Mouse (Mus musculus) left cerebral cortex, postnatal 14 days (tissue): ENCODE data around the gene Pxmp4. TPM values are rescaled to one million over a fixed set of nuclear protein-coding genes. Genes with fewer than 3 reads are reported as not detected.

ENCODE experiments used
- DNase-seq, 2 experiments: peaks; one replicate each; pipeline ENCODE4 v3.0.0; 2021 to 2022; ENCODE audit warnings: low spot score in 2 of 2, mixed read lengths in 1 of 2
- intact Hi-C: fragments of 180-260 bp; cut with DNase I; formaldehyde crosslinking; loops from one replicate; pipeline ENCODE4 v1.15.1; 2025
- total RNA-seq, 2 experiments: library from RNA; stranded (reverse); gene quantifications; 2 replicates each; pipeline ENCODE4 v1.2.3; 2021

The Pxmp4 gene
- total RNA-seq, 2 experiments from 2014 or later, result 16.1 to 16.8 TPM

- no peak for DNase-seq
- intact Hi-C loops, result loop anchor here (5.0 kb wide), 1 partner anchor 58 kb away; the partner anchor contains the start of gene Necab3
Measured at GRCm38 (mm10) chr2:154614841-154615576, 11.5 kb upstream of the Pxmp4 start.

GRCm38 (mm10) chr2:154613118-154614115 is 9.9 kb upstream of the Pxmp4 start, which contains the start of the genes Zfp341 and 4930519P11Rik:
Gene Zfp341 (plus strand): TSS chr2:154613297.
Gene 4930519P11Rik (minus strand): TSS chr2:154613437.
- intact Hi-C loops, result loop anchor here (2.0 to 5.0 kb wide), 2 partner anchors 56 to 197 kb away; partner anchors contain the start of gene Necab3
- peak; percentile 89 to 90 for DNase-seq

DNA sequence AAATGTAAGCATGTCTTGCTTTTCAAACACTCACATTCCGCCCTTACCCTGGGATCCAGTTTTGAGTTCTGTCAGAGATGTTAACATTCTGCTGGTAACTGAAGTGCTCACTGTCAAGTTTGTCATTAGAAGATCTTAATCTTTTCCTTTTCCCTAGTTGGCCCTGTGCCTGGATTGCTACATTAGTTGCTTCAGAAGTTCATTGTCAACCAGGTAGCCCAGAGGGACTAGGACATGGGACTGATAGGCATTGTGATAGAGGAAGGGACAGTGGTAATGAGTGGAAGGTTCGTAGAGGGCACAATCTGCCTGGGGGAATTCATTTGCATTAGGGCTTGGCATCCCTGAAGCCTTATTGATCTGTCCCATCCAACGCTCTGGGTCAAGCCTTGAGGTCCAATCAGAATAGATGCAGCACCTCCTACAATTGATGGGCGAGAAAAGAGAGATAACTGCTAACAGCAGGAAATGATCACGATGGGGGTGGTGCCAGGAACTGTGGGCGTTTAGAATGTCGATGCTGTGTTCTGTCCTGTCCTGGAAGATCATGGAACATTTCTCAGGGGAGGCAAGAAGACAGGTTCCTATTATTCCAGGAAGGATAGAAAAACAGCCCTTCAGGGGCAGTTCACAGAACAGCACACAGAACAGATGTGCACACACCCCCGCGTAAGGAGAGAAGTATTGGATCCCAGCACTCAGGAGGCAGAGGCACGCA is 5.7 kb upstream of the Pxmp4 start:
- intact Hi-C loops, result no loop called here

DNA sequence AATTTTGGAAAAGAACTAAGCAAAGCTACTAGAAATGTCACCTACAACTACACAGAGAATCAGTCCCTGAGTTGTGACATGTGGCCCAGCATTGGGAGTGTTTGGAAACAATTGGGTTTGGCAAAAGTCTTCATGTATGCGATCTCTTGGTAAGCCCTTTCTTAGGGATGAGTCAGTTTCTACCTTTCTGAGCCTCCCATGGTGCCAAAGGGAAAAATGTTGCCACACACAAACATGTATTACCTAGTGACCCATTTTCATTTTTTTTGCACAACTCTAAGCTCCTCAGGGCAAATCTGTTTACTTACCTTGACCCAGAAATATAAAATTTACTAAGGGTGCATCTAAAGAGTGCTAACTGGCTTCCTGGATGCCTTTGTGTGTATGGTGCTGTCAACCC is 3.5 kb upstream of the Pxmp4 start:
- no peak for DNase-seq
- intact Hi-C loops, result no loop called here

More for the DNA sequence above, 5.7 kb upstream of the Pxmp4 start:
- DNase-seq, result no peak

GRCm38 (mm10) chr2:154604156-154604555 is 648 bp upstream of the Pxmp4 start:
- DNase-seq, result no peak
- intact Hi-C loops, result no loop called here

GRCm38 (mm10) chr2:154603007-154603637 is 386 bp downstream of the Pxmp4 start:
- no peak for DNase-seq
- intact Hi-C loops, result no loop called here

GRCm38 (mm10) chr2:154601324-154601723 is 2.2 kb downstream of the Pxmp4 start:
- no peak for DNase-seq
- intact Hi-C loops, result no loop called here

DNA sequence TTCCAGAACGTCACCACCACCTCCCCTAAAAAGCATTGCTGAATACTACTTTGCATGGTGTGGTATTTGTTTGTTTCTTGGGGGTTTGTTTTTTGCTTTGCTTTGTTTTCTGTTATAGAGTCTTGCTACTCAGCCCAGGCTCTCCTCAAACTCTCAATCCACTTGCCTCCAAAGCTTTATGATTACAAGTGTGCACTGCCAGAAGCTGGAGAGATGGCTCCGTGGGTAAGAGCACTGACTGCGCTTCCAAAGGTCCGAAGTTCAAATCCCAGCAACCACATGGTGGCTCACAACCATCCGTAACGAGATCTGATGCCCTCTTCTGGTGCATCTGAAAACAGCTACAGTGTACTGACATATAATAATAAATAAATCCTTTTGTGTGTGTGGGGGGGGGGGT is 2.9 kb downstream of the Pxmp4 start:
- intact Hi-C loops, result no loop called here

GRCm38 (mm10) chr2:154597399-154597798 is 6.1 kb downstream of the Pxmp4 start:
- DNase-seq, result no peak
- intact Hi-C loops, result no loop called here

More for the DNA sequence above, 2.9 kb downstream of the Pxmp4 start:
- no peak for DNase-seq

DNA sequence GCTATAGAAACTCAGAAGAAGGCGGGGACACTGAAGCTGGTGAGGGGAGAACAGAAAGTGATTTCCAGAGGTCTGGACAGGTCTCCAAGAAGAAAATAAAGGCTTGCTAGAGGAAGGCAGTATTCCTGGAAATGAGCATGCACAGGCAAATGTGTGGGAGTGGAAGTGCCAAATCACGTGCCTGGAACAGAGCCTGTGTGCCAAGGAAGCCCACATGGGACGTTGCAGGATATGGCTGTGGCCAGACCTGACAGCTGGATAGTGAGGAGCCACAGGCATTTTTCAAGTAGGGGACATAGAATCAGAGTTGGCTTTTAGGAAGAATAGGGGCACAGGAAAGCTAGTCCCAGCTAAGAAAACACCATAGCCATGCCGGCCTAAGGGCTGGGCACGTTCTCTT is 7.7 kb downstream of the Pxmp4 start:
- peak in 1 of 2 experiments; percentile 41 for DNase-seq
- intact Hi-C loops, result no loop called here

- no peak for DNase-seq
- intact Hi-C loops, result no loop called here
Measured at GRCm38 (mm10) chr2:154593025-154593424, 10.5 kb downstream of the Pxmp4 start.

GRCm38 (mm10) chr2:154591239-154591638 is 12.3 kb downstream of the Pxmp4 start:
- DNase-seq, result no peak

GRCm38 (mm10) chr2:154589051-154589450 is 14.5 kb downstream of the Pxmp4 start:
- intact Hi-C loops, result no loop called here
- DNase-seq, result no peak

More at GRCm38 (mm10) chr2:154591239-154591638, 12.3 kb downstream of the Pxmp4 start:
- intact Hi-C loops, result no loop called here

DNA sequence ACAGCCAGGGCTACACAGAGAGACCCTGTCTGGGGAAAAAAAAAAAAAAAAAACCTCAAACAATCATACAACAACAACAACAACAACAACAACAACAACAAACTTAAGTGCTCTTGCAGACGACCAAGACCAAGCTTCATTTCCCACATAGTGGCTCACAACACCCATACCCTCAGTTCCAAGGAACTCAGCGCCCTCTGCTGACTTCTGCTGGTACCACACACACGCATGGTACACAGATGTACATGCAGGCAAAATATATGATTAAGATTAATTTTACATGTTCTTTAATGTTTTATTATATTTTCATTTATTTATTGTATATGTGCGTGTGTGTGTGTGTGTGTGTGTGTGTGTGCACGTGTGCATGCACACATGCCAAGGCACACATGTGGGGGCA is 17.1 kb downstream of the Pxmp4 start:
- intact Hi-C loops, result no loop called here
- peak in 1 of 2 experiments; percentile 50 for DNase-seq

DNA sequence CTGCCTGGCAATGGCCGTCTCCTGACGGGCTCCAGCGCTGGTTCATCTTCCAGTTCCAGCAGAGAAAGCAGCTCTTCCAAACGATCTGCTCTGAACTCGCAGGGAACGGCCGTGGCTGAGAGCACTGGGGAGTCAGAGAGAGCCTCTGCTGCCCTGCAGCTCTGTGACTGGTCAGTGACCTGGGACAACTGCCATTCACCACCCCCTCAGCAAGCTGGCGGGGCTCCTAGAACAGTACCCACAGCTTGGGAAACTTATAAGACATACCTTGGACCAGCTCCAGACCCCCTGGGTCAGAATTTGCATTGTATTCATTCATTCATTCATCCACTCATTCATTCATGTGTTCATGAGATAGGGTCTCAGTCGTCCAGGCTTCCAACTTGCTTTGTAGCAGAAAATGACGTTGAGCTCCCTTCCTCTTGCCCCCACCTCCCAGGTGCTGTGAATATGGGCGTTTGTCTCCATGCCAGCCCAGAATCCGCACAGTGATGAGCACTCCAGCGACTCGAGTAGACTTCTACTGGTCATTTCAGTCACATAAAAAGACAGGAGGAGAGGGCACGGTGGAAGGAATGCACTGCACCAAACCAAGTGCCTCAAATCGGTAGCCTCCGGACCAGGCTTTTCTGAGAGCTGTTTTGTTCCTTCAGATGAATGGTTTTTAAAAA is 18.4 kb downstream of the Pxmp4 start:
- intact Hi-C loops, result loop anchor here (2.0 kb wide), 1 partner anchor 30 kb away; no protein-coding TSS in a partner anchor
- DNase-seq, result no peak

- intact Hi-C loops, result loop anchor here (2.0 kb wide), 1 partner anchor 29 kb away; no protein-coding TSS in a partner anchor
- DNase-seq, result peak; percentile 92 to 94
Measured at GRCm38 (mm10) chr2:154583906-154584872, 19.3 kb downstream of the Pxmp4 start.

DNA sequence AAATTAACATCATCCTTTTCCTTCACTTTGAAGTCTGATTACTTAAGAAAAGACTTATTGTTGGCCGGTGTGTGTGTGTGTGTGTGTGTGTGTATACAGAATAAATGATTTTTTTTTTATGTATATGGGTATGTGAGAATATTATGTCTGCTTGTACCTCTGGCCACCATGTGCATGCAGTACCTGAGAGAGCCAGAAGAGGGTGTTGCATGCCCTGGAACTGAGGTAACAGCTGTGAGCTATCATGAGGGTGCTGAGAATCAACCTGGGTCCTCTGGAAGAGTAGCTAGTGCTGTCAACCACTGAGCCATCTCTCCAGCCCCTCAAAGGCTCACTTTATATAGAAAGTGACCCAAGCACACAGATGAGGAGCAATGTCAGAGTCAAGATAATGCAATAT is 22.1 kb downstream of the Pxmp4 start:
- no peak for DNase-seq
- intact Hi-C loops, result no loop called here
